In the genomic region with DNA sequence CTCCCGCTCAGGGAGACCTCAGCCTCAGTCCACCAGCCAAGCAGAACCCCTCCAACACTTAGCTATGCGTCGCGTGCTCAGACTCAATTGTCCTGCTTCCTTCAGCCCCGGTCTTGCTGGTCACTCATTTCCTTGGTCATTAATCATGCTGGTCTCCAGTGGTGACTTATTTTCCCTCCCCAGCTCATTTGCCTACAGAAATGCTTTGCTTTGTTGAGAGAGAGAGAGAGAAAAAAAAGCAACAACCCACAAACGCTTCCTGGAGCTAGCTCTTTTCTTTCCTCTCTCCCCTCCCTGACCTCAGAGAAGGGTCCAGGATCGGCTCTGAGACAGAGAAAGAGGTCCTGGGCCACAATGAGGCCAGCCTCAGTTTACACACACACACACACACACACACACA, we compare ENCODE assay signal across 8 mouse cellular contexts.
DNase-seq lines count a peak whose midpoint lies in the region.
"Had no signal": no experiment of that assay in that cellular context is flagged by ENCODE, and none has a peak within 500 bp of the region (broad histone marks: within the 10 kb centered on the region; RNA-seq: fewer than 3 reads in every experiment).

No protein-coding gene starts in this region.

- peak overlapping the region; percentile 53 for H3K4me3 ChIP-seq in macrophage (ENCODE audit: inconsistent target)

- 0 out of 2 replicates have a peak, but pooled peaks cover 8% of the 10 kb centered on the region for H3K36me3 ChIP-seq in macrophage (ENCODE audit: inconsistent target)

- peak overlapping the region; percentile 99 for H3K27ac ChIP-seq in macrophage

- peak; percentile 22 for DNase-seq in kidney, adult 9 months
- no peak for DNase-seq in kidney, adult 18-20 months
- DNase-seq in embryo, embryonic 10.5 days (ENCODE audit: low spot score): peak; percentile 55
- DNase-seq in kidney, postnatal 4 days: peak; percentile 41 to 53
- DNase-seq in urinary bladder, adult 2 months (ENCODE audit: low spot score): no peak
- DNase-seq in left cerebral cortex, adult 11 months (ENCODE audit: low spot score): no peak
- DNase-seq: cerebellum, adult 18-20 months had no signal

- H3K79me2 ChIP-seq in macrophage (ENCODE audit: inconsistent target): peaks cover 14% of the 10 kb centered on the region; the same call in 1 of the 2 replicates

- WGBS in macrophage (ENCODE audit: missing documents): 10% methylated on average over 5 of the region's 7 CpGs

Comparison
In these comparisons a context has a peak if more than half of its experiments do, and no peak if none do; other contexts are left out.
1. DNase-seq: peak in kidney, adult 9 months (single experiment), embryo, embryonic 10.5 days (single experiment) and kidney, postnatal 4 days (2 of 2); none in kidney, adult 18-20 months (single experiment), urinary bladder, adult 2 months (single experiment) and left cerebral cortex, adult 11 months (single experiment).